In the genomic region with DNA sequence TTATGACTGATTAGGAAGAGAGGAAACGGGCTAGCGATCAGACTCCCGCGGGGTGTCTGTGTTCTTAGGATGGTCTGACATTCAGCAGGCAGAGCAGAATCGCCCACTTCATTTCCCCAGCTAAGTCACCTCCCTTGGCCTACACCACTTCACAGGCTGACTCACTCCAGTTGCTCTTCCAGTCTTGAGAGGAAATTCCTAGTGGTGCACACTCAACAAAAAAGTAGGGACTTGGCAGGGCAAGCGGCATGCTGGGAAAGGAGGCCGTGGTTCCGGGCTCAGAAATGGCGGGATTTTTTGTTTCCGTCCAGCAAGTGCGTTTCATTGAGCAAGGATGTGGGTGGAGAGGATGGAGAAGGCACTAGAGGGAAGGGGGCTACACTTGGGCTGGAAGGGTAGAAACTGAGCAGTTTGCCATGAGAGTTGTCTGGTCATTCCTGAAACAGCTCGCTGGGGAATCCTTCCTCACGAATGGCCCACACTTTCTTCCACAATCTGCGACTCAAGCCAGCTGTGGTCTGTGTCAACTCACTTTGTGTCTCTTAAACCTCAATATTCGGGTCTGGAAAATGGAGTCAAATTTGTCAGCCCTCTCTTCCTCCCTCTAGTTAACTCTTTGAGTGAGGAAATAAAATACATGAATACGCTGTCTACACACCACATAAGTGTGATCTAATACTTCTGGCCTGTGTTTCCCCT, we compare ENCODE assay signal across 7 mouse cellular contexts. TPM values are rescaled to one million over a fixed set of nuclear protein-coding genes. Genes with fewer than 3 reads are reported as not detected.
DNase-seq lines count a peak whose midpoint lies in the region; ATAC-seq and TF ChIP-seq lines count a peak whose summit lies in the region.

No protein-coding gene starts in this region.

- no peak for ATAC-seq in intestine, embryonic 16.5 days
- no peak for ATAC-seq in lung, embryonic 15.5 days (ENCODE audit: borderline replicate concordance, extremely low read depth, low FRiP score, low TSS enrichment)
- ATAC-seq in monocyte, adult 5-6 weeks (replicated peaks; ENCODE audit: insufficient number of reproducible peaks, low FRiP score, low TSS enrichment, poor library complexity, severe bottlenecking) = no peak

- H3K27ac ChIP-seq in ES-Bruce4 (ENCODE audit: insufficient read depth, low read length) = no peak overlapping the region
- H3K27ac ChIP-seq in intestine, embryonic 16.5 days (ENCODE audit: low read length) = peak overlapping the region; percentile 39; the same call in 1 of the 2 replicates
- peak overlapping the region; percentile 86 for H3K27ac ChIP-seq in lung, embryonic 15.5 days

- no peak for TF ChIP-seq POLR2A in ES-Bruce4 (IDR thresholded peaks at IDR 0.05; ENCODE audit: insufficient read depth, low read length)

- H3K4me2 ChIP-seq in intestine, embryonic 16.5 days (ENCODE audit: low read depth, low read length) = peak overlapping the region; percentile 81
- H3K4me2 ChIP-seq in lung, embryonic 15.5 days = peak overlapping the region; percentile 73

- H3K4me1 ChIP-seq in ES-Bruce4 (ENCODE audit: control insufficient read depth, insufficient read depth, low read length) = peaks cover 3% of the 10 kb centered on the region
- peaks cover 25% of the 10 kb centered on the region for H3K4me1 ChIP-seq in intestine, embryonic 16.5 days (ENCODE audit: control insufficient read depth, insufficient read depth, low read length)
- H3K4me1 ChIP-seq in lung, embryonic 15.5 days = peaks cover 42% of the 10 kb centered on the region

- TF ChIP-seq EP300 in ES-Bruce4 (IDR thresholded peaks at IDR 0.05; ENCODE audit: insufficient read depth, low read depth, low read length) = no peak

- DNase-seq in adrenal gland, postnatal 14 days = peak; percentile 64
- peak; percentile 60 for DNase-seq in gastrocnemius, postnatal 25 days
- DNase-seq in telencephalon, adult 2 months (ENCODE audit: low read depth, low spot score) = peak; percentile 60

- H3K36me3 ChIP-seq in ES-Bruce4 (ENCODE audit: control insufficient read depth, insufficient read depth, low read length, poor library complexity, severe bottlenecking) = peaks cover 6% of the 10 kb centered on the region
- no peaks in the 10 kb centered on the region for H3K36me3 ChIP-seq in intestine, embryonic 16.5 days (ENCODE audit: control insufficient read depth, insufficient read depth, low read length)
- H3K36me3 ChIP-seq in lung, embryonic 15.5 days = peaks cover 27% of the 10 kb centered on the region

- H3K9me3 ChIP-seq in ES-Bruce4 (replicated peaks; ENCODE audit: control insufficient read depth, insufficient read depth, low read length, poor library complexity, severe bottlenecking) = no peaks in the 10 kb centered on the region
- H3K9me3 ChIP-seq in intestine, embryonic 16.5 days (ENCODE audit: control insufficient read depth, low read length) = no peaks in the 10 kb centered on the region
- H3K9me3 ChIP-seq in lung, embryonic 15.5 days = no peaks in the 10 kb centered on the region

- no peak for TF ChIP-seq CTCF in ES-Bruce4 (IDR thresholded peaks at IDR 0.05; ENCODE audit: low read depth, low read length)

- 0 out of 2 replicates have a peak overlapping the region, but pooled peaks have one; percentile 73 for H3K9ac ChIP-seq in ES-Bruce4 (ENCODE audit: low read depth, poor library complexity, severe bottlenecking)
- H3K9ac ChIP-seq in intestine, embryonic 16.5 days (ENCODE audit: low read depth, low read length) = peak overlapping the region; percentile 85; the same call in 1 of the 2 replicates
- H3K9ac ChIP-seq in lung, embryonic 15.5 days = peak overlapping the region; percentile 72

- no peaks in the 10 kb centered on the region for H3K27me3 ChIP-seq in ES-Bruce4 (ENCODE audit: control insufficient read depth, insufficient read depth, low read length, poor library complexity, severe bottlenecking)
- no peaks in the 10 kb centered on the region for H3K27me3 ChIP-seq in intestine, embryonic 16.5 days (replicated peaks; ENCODE audit: control insufficient read depth, insufficient read depth, low read length)
- no peaks in the 10 kb centered on the region for H3K27me3 ChIP-seq in lung, embryonic 15.5 days

- 50% methylated on average over 16 of the region's 16 CpGs for WGBS in intestine, embryonic 16.5 days
- WGBS in lung, embryonic 15.5 days = 18% methylated on average over 16 of the region's 16 CpGs

- H3K4me3 ChIP-seq in ES-Bruce4 (ENCODE audit: low read depth, low read length) = peak overlapping the region; percentile 76
- peak overlapping the region; percentile 78 for H3K4me3 ChIP-seq in intestine, embryonic 16.5 days (ENCODE audit: low read length)
- H3K4me3 ChIP-seq in lung, embryonic 15.5 days = peak overlapping the region; percentile 61

RNA-seq across cellular contexts. Expression of a gene that starts 1.5 kb away (rescaled TPM):
- 52.1 and 53.4 TPM in 2 replicates for polyA plus RNA-seq in ES-Bruce4 (2011; ENCODE audit: insufficient read depth, insufficient read length, low read depth, missing spikeins)
- 57.7 and 61.3 TPM in 2 replicates for total RNA-seq in adrenal gland, postnatal 14 days (2021)
- total RNA-seq in gastrocnemius, postnatal 25 days (2021) = 10 to 100 TPM; 15.5 to 16.3 TPM
- 14.4 and 19.9 TPM in 2 replicates for polyA plus RNA-seq in intestine, embryonic 16.5 days (2015; fragmentation: Nextera tagmentation; extraction: Ambion mirVana)
- 141 and 144 TPM in 2 replicates for polyA plus RNA-seq in lung, embryonic 15.5 days (2015; fragmentation: Nextera tagmentation; extraction: Ambion mirVana)
- 11.0 to 16.6 TPM (median 12.2 TPM) in 3 replicates for total RNA-seq in monocyte, adult 5-6 weeks (2017)

RNA-seq across cellular contexts. Expression of a gene that starts 44.1 kb away (rescaled TPM):
- 2.6 and 3.6 TPM in 2 replicates for polyA plus RNA-seq in ES-Bruce4 (2011; ENCODE audit: insufficient read depth, insufficient read length, low read depth, missing spikeins)
- total RNA-seq in adrenal gland, postnatal 14 days (2021) = 52.3 and 53.0 TPM in 2 replicates
- total RNA-seq in gastrocnemius, postnatal 25 days (2021) = 10 to 100 TPM; 39.2 to 47.0 TPM
- polyA plus RNA-seq in intestine, embryonic 16.5 days (2015; fragmentation: Nextera tagmentation; extraction: Ambion mirVana) = 13.4 and 13.6 TPM in 2 replicates
- 24.4 and 29.0 TPM in 2 replicates for polyA plus RNA-seq in lung, embryonic 15.5 days (2015; fragmentation: Nextera tagmentation; extraction: Ambion mirVana)
- 38.5 to 76.5 TPM (median 57.3 TPM) in 3 replicates for total RNA-seq in monocyte, adult 5-6 weeks (2017)
